Mouse (Mus musculus) cerebellum, adult 9-11 months (tissue): ENCODE results near the gene Fgfr2.
A peak's percentile ranks its signal among the peaks of the same experiment; 100 is the strongest.

Source experiments
- DNase-seq: peaks from one replicate; pipeline ENCODE4 v3.0.0; 2022

Gene Fgfr2

GRCm38 (mm10) chr7:132308537-132309191 is 814.5 kb downstream of the Fgfr2 start:
- no peak for DNase-seq

GRCm38 (mm10) chr7:132307722-132308271 is 815.4 kb downstream of the Fgfr2 start:
- DNase-seq: no peak

GRCm38 (mm10) chr7:132306671-132307412 is 816.3 kb downstream of the Fgfr2 start:
- DNase-seq: no peak

DNA sequence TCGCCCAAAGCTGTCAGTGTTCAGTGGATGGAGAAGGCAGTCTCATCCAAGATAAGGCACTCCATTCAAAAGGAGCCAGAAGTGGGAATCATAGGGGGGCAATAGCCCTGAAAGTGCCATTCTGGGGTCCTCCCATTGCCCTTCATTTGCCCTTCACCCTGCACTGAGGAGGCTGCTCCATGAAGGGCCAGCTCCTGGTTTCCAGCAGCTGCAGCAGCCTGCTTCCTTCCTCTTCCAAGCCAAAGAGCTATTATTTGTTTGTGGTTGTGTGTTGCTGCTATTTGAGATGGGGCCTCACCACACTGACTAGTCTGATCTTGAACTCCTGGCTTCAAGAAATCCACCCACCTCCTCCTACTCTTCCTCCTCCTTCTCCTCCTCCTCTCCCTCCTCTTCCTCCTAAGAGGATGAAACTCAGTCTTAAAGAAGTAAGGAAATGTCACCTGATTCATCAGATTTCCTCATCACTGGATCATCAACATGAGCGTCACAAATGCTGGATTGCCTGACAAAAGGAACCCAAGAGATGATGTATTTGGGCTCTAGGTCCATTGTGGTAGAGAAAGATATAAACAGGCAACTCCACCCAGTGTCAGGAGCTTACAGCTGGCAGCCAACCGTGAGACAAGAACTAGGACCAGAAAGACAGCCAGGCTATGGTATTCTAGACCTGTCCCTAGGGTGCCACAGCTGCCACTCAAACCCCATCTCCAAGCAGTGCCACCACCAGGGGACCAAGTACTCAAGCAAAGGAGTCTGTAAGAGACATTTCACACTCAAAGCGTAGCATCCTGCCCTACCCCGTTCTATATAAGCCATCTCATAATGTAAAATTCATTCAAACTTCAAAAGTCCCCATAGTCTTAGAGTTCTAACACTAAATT is 817.4 kb downstream of the Fgfr2 start:
- DNase-seq: no peak

DNA sequence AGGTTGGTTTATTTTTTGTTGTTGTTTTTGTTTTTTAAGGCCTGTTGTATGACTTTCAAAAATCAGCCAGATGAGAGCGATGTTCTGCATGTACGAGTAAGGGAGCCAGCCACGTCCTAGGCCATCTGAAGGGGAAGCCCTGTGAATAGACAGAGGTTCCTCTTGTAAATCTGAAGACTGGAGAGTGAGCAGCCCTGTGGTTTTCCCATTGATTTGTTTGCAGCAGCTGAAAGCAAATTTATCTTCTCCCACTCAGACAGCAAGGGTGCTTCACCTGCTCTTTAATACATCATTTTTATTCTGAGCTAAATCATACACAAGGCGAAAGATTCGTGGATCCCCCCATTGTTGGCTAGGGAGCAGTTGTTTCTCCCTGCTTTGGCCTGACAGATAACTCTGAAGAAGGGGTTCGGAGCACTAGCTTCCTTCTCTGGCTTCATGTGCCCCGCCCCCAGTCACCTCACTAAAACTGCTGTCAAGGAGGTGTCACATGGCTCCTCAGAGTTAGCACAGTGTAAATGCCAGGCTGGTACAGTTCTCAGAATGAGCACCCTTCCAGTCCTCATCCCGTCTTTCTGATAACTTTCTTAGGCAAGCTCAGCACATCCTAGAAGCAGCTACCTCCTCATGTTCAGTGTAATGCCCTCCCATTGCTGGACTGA is 818.6 kb downstream of the Fgfr2 start:
- no peak for DNase-seq

GRCm38 (mm10) chr7:132303988-132304387 is 819.2 kb downstream of the Fgfr2 start:
- no peak for DNase-seq

- no peak for DNase-seq
Measured at GRCm38 (mm10) chr7:132302508-132303241, 820.5 kb downstream of the Fgfr2 start.

GRCm38 (mm10) chr7:132299661-132300210 is 823.4 kb downstream of the Fgfr2 start:
- DNase-seq: no peak

GRCm38 (mm10) chr7:132298412-132298990 is 824.6 kb downstream of the Fgfr2 start:
- DNase-seq: no peak

DNA sequence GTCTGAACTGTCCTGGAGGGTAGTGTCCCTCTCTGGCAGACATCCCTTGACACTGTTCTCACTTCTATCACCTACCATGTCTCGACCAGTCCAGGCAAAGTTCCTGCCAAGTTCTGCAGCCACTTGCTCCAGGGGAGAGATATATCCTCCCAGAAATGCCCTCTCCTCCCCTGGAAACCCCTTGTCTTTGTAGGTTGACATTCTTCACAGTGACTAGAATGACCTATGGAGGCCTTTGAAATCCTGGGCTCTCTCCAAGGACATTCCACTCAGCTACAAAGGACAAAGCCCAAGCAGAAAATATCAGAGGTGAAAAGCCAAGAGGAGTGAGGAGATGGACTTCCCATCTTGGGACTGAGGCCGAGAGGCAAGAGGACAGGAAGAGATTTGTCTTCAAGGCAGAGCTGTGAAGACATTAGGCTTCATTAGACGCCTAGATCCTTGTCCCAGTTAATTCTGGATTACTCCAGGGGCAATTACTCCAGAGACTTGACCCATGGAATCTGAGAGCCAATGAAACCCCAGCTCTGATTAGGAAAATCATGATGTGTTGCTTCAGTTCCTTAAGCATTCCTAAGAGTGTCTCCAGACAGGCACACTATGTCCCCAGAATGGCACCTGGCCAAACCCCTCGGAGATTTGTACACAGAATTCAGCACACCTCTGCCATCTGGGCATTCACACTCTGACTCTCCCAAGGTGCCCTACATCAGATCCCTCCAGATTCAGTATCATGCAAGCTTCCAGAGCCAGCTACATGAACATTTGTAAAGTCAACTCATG is 826.3 kb downstream of the Fgfr2 start:
- DNase-seq: no peak

- peak; percentile 69 for DNase-seq
Measured at GRCm38 (mm10) chr7:132296132-132296531, 827.0 kb downstream of the Fgfr2 start.

DNA sequence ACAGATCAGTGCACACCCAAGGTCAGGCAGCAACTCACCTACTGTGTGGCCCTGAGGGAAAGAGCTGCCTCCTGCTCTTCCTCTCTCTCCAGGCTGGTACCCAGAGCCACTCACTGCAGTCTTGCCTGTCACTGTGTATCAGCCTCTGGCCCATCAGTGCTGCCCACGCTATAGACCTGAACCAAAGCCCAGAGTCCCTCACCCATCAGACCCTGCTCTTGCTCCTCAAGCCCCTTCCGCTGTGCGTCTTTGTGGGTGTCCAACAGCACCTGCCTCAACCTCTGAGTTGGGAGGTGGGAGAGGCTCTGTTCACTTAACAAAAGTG is 835.8 kb downstream of the Fgfr2 start:
- no peak for DNase-seq

GRCm38 (mm10) chr7:132286630-132287339 is 836.4 kb downstream of the Fgfr2 start:
- DNase-seq: no peak

DNA sequence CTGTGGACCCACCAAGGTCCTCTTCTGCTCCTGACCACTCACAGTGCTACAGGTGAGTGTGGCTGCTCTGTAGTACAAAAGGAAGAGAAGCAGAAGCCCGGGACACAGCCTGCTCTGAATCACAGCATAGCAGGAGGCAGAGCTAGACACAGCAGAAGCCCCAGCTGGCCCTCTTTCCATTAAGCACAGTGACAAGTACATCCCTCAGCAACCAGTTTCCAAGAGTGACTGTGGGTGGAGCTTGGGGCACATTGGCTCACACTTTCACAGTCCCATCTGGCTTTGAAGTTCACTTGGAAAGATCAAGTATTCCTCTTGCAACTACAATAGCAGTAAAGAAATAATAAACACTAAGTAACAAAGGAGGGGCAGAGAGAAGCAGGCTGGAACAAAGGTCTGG is 838.4 kb downstream of the Fgfr2 start:
- DNase-seq: peak; percentile 51

- no peak for DNase-seq
Measured at GRCm38 (mm10) chr7:132284048-132284737, 839.0 kb downstream of the Fgfr2 start.

DNA sequence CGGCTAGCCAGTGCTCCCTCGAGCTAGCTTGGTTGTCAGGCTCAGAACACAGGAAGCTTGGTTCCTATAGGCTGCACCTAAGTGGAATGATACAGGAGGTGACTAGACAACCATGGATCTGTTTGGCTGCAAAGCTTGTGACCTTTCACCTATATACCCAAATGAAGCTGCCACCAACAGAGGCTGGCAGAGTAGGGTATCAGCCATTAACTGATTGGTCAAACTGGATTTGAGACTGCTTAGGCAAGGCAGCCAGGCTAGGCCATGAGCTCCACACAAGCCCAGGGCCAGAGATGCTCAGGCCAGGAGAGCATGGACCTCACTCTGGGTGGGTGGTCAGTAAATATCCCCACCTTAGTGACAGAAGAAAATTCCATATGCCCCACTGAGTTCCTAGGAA is 840.6 kb downstream of the Fgfr2 start:
- DNase-seq: no peak

DNA sequence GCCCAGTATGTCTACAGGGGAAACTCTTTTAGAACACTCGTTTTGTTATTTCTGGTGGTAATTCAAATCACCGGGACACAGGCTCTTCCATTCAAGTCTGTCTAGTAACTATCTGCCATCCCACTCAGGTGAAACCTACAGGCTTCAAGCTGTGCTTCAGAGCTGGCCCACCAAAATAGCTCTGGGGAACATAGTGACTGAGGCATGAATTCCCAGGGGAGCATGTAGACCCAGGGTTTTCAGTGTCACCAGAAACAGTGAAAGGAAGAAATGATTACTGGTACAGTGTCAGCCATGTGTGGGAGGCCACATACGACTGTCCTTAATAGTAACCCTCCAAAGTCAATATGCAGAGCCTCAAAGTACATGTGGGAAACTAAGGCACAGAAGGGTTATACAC is 841.0 kb downstream of the Fgfr2 start:
- no peak for DNase-seq

- DNase-seq: peak; percentile 83
Measured at GRCm38 (mm10) chr7:132281753-132282152, 841.4 kb downstream of the Fgfr2 start.

GRCm38 (mm10) chr7:132278658-132279057 is 844.5 kb downstream of the Fgfr2 start:
- DNase-seq: no peak
